Mouse (Mus musculus) common myeloid progenitor, adult 5-6 weeks (primary cell): ENCODE measurements around the gene Gm3696. TPM values are rescaled to one million over a fixed set of nuclear protein-coding genes. Genes with fewer than 3 reads are reported as not detected.
"Not testable (repeated sequence)": the region's sequence is repeated elsewhere in the genome, so short reads cannot be mapped to it uniquely, and the experiment has no call there.

Experiments
- ATAC-seq: replicated peaks from 2 replicates; pipeline ENCODE4 v1.8.0; 2016; ENCODE audit warnings: low read depth, mild to moderate bottlenecking, moderate TSS enrichment, inconsistent platforms; ENCODE audit not compliant: poor library complexity, severe bottlenecking
- total RNA-seq: library from RNA; stranded (forward); fragments of 200-1000, 187-1606 nt; gene quantifications from 2 replicates; pipeline ENCODE4 v1.2.3, GENCODE M21; 2017

The Gm3696 gene
- total RNA-seq, result 0.78 TPM in 1 of 2 replicates, not detected in the other

DNA sequence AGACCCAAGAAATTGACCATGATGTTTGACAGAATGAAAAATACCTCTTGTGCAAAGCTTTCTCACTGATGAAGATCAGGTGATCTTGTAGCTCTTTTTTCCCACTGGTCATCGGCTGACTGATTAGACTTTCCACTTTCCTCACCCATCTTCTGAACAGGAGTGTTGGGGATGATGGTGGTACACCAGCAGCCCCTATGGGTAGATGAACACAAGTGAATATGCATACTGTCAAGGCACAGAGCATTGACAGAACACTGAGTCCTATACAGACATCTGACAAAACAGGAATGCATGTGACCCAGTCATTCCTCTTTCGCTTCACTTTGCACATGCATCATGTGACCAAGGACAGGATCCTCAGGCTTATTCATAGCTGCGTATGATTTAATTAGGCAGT, at the start of gene Gm3696:
Gm3696 (minus strand) TSS at position 101 of the 400 bp plus-strand sequence.
- not testable (repeated sequence) for ATAC-seq

DNA sequence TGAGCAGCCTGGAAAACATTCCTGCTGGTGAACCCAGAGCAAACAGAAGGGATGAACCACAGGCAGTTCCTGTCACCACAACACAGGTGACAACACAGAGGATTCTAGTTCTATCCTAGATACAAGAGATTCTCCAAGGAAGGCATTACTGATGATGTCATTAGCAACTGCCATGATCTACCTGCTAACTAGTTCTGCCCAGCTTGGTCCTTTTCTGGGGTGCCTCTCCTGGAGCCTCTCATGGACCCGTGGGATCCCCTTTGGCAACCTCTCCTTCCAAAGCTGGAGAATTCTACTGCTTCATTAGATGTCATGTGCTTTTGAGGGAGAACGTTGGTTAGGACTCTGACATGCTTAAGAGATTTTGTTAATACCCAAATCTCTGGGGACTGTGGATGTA, 24.9 kb upstream of the Gm3696 start, which contains the start of gene Gm6676:
Gm6676 (minus strand) TSS at position 101 of the 400 bp plus-strand sequence.
- ATAC-seq, result not testable (repeated sequence)

DNA sequence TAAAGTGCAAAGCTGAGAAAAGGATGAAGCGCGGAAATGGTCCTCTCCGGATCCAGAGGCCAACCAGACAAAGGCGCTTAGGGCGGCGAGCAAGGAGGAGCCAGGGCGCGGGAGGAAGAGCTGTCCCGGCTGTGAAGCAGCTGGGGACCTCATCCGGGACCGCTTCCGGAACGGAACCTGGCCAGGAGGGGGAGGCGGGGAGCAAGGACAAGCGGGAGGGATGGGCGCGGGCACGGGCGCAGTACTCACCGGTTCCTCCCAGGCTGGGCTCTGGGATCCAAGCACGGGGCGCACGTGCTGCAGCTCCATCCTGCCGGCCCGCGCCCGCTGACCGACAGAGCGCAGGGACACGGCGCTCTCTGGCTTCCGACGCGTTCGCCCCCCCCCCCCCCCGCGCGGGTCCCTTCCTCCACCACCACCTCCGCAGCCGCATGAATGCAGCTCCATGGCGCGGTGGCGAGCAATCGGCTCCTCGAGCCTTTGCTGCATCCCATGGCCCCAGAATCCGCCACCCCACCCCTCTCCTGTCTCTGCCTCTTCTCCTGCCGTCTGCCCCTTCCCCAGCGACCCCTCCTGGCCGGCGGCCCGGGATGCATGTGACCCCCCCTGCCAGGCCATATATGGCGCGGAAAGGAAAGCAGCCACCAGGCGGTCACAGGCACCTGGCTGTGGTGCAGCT, 4.8 kb upstream of the Gm3696 start:
- 0 out of 2 replicates have a peak, but pooled peaks have one; percentile 15 for ATAC-seq

DNA sequence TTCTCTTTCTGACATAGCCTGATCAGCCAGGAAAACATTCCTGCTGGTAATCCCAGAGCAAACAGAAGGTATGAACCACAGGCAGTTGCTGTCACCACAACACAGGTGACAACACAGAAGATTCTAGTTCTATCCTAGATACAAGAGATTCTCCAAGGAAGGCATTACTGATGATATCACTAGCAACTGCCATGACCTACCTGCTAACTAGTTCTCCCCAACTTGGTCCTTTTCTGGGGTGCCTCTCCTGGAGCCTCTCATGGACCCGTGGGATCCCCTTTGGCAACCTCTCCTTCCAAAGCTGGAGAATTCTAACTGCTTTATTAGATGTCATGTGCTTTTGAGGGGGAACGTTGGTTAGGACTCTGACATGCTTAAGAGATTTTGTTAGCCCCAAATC, 55.6 kb downstream of the Gm3696 start, which contains the start of gene Gm3685:
Gm3685 (minus strand) TSS at position 101 of the 400 bp plus-strand sequence.
- ATAC-seq, result not testable (repeated sequence)

Other genes starting within 250 kb of the Gm3696 start
- not detected in 2 replicates for gene Gm3667, start 210.7 kb downstream of the Gm3696 start, total RNA-seq
- gene Gm6356, start 126.8 kb downstream of the Gm3696 start, total RNA-seq, result not detected in 2 replicates
- gene Gm10406, start 73.2 kb downstream of the Gm3696 start, total RNA-seq, result not detected in 2 replicates
- not detected in 2 replicates for gene Gm3685, start 55.7 kb downstream of the Gm3696 start, total RNA-seq
- not detected in 2 replicates for gene Gm6676, start 24.8 kb upstream of the Gm3696 start, total RNA-seq
- 0.82 and 0.87 TPM in 2 replicates for gene Gm3512, start 73.9 kb upstream of the Gm3696 start, total RNA-seq
- gene Gm16434, start 93.9 kb upstream of the Gm3696 start, total RNA-seq, result not detected in 2 replicates
- gene Gm3727, start 164.1 kb upstream of the Gm3696 start, total RNA-seq, result not detected in 2 replicates
- gene Gm3739, start 214.4 kb upstream of the Gm3696 start, total RNA-seq, result 0.29 and 0.37 TPM in 2 replicates
- gene Gm5797, start 231.8 kb upstream of the Gm3696 start, total RNA-seq, result not detected in 2 replicates